Mouse (Mus musculus): ENCODE results near the gene Hyal1.
A peak's percentile ranks its signal among the peaks of the same experiment; 100 is the strongest.

Hyal1 gene

DNA sequence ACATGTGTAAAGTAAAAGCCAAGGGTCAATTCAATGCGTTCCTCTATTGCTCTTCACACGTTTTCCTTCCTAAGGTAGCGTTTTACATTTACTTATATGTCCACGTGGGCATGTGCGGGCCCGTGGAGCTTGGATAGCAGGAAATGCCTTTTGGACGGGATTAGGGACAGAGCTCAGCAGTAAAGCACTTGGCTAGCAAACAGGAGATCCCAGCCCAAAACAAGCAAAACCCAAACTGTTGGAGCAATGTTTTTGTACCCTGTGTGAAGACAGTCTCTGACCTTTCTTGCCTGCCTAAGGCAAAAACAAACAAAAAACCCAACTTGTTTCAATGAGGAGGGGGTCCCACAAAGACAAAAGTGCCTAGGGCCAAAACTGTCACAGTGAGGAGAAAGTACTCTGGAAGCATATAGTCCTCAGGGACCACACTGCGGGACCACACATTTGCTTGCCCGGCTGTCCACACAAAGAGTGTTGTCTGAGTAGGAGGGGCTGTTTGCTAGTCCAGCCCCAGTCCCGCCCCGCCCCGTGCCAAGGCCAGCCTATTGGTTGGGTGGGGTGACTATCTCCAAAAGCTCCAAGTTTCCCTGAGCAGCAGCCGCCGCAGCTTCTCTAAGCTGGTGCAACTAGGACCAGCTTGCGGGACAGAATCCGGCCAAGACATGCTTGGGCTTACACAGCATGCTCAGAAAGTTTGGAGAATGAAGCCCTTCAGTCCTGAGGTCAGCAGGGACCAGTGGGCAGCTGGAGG is at the start of gene Hyal1:
TSS of gene Hyal1 (plus strand) at position 571 of the 751 bp plus-strand sequence.
- DNase-seq: peak in 1 of 2 experiments; percentile 55

DNA sequence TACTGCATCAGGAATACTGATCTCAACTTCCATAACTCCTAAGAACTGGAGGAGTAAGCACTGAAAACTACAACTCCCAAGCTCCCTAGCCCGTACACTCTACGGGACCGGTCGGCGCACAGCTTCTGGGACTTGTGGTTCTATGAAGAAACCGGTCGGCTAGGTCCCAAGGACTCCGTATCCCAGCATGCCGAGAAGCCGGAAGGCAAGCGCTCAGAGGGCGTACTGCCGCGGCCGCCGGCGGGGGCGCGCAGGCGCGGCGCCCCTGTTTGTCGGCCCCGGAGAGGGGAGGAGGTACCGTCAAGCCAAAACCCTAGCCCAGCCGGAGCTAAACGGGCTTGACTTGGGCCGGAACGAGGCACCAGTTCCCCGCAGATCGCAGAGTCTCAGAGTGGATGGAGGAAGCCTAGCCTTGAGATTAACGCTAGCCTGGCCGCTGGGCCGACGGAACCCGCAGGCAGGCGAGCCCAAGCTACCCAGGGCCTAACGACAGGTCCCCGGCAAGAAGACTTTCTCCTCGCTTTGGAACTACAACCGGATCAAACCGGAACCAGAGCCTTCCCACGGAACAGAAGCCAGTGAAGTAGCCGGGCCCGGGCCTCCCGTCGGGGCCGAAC is 42.8 kb upstream of the Hyal1 start, which contains the start of gene Tmem115:
TSS of gene Tmem115 (plus strand) at position 155 of the 617 bp plus-strand sequence.
- DNase-seq: peak; percentile 89 to 91

DNA sequence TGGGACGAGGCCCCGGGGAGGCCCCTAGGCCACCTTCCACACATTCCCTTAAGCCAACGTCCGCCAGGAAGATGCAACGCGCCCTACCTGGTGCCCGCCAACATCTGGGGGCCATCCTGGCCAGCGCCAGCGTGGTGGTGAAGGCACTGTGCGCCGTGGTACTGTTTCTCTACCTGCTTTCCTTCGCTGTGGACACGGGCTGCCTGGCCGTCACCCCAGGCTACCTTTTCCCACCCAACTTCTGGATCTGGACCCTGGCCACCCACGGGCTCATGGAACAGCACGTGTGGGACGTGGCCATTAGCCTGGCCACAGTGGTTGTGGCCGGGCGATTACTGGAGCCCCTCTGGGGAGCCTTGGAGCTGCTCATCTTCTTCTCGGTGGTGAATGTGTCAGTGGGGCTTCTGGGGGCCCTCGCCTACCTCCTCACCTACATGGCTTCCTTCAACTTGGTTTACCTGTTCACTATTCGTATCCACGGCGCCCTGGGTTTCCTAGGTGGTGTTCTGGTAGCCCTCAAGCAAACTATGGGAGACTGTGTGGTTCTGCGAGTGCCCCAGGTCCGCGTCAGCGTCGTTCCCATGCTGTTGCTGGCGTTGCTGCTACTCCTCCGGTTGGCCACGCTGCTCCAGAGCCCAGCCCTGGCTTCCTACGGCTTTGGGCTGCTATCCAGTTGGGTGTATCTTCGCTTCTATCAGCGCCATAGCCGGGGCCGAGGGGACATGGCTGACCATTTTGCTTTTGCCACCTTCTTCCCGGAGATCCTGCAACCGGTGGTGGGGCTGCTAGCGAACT is 42.1 kb upstream of the Hyal1 start:
- DNase-seq: peak; percentile 32 to 44

DNA sequence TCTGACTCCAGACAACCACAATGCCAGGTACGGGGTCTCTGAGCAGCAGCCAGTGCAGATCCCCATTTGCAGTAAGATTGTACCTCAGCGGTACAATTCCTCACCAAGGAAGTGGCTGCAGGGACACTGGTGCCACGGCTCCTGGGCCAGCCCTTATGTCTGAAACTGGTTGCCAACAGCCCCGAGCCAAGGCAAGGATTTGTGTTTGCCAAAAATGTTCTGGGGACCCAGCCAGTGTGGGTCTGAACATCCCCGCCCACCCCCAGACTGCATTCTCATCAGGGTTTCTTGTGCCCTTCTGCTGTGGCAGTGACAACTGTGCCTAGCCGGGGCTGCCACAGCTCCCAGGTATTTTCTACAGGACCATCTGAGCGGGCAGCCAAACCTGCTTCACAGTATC is 38.5 kb upstream of the Hyal1 start:
- DNase-seq: no peak

DNA sequence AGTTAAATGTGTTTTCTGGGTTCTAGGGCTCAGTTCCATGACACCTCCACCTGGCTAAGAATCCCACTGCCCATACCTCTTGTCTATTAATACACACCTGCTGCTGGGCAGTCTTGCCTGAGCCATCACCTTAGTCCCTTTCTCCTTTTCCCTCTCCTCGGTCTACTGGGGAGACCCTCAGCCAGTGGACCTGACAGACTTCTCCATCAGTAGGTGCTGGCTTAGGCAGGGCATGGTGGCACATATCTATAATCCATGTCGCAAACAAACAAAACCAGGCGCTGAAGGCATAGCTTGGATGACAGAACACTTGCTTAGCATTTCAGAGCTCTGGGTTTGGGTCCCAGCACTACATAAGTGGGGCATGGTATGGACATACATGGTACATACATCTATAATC is 38.0 kb upstream of the Hyal1 start:
- no peak for DNase-seq

DNA sequence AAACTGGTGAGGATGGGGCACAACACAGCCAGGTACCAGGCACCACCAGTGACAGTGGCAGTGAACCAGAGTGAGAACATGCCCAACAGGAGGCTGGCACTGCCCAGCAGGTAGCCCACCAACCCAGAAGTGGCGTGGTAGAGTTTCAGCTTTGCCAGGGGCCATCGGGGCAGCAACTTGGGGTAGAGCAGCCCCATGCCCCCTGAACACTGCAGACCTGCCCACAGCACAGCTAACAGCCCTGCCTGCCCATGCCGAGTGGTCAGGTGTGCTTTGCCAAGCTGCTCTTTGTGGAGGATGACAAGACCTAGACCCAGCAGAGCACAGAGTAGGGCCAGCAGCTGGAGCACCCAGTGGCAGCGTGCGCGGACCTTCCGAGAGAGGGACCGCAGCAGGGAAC is 36.8 kb upstream of the Hyal1 start:
- DNase-seq: no peak

DNA sequence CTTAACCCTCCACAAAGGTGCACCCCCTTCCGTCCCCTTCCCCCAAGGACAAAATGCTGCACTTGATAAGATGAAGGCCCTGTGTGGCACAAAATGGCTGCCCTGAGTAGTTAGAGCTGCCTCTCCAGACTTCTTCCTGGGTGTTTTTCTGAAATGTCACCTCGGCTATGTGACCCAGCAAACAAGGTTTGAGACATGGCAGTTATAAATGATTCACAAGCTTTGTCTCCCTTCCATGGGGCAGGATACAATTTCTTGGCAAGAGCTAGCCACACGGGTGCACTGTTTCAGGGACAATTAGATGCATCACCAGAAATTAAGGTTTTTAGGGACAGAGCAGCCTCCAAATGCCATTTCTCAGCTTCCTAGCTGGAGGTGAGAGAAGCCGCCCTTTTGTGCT is 36.3 kb upstream of the Hyal1 start:
- DNase-seq: no peak

DNA sequence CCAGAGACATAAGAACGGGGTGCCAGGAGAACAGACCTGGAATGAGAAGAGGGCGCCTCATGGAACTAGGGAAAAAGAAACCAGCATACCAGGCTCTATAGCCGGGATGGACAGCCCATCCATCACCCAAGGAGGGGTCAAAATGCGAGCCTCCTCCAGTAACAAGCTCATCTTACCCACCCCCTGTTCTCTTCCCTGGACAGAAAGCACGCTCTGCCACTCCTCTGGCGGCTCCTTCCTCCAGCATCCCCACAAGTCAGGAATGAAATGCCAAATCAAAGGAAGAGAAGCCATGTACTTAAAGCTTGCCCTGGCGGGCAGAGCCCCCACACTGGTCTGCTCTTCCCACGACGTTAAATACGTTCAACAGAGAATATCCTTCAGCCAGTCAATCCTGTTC is 35.7 kb upstream of the Hyal1 start:
- DNase-seq: no peak

DNA sequence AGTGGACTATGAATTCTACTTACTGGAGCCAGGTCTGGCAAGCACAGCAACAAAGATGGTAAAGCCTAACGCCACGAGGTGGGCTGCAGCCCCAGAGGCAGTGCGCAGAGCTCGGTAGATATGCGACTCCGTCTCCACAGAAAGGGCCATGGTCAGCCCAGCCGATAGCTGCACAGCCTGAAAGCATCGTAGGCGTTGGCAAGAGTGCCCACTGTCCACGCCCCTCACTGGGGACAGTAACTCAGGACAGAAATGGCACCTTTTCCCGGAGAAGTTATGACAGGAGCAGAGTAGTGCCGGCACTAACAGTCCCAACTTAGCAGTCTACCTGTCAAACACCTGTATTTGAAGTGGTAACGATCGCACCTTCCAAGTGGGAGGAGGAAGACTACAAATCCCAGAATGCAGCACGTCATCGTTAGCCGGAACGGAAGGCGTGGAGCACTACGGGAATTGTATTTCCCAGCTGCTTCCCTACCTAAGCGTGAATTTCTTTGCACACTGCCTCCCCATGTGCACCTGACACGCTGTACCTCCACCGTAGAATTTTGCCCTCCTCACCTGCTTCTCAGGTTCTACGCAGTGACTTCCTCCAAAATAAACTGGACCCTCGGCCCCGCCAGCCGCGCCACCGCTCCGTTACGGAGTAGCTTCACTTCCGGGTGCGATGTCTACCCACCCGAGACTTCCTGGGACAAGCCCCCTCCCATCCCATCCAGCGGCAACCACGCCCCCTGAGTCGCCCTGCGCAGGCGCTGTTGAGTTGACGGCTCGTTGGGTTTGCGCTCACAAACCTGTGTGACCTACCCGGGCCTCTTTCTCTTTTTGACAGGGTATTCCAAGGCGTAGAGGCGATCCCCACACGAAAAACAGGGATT is 35.0 kb upstream of the Hyal1 start, which contains the start of the genes Cyb561d2 and Nprl2:
TSS of gene Cyb561d2 (minus strand) at position 720 of the 878 bp plus-strand sequence.
TSS of gene Nprl2 (plus strand) at position 753 of the 878 bp plus-strand sequence.
- peak; percentile 90 to 92 for DNase-seq

DNA sequence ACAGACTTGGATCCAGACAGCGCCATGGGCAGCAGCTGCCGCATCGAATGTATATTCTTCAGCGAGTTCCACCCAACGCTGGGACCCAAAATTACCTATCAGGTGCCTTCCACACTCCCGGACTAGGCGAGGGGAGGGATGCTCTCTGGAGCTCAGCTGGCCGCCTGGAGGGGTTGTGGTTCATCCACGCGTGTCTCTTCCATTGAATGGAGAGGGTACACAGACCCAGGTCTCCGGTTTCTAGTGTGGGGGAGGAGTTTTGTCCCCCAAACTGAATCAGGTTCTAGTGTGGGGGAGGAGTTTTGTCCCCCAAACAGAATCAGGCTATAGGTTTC is 34.4 kb upstream of the Hyal1 start:
- DNase-seq: no peak

DNA sequence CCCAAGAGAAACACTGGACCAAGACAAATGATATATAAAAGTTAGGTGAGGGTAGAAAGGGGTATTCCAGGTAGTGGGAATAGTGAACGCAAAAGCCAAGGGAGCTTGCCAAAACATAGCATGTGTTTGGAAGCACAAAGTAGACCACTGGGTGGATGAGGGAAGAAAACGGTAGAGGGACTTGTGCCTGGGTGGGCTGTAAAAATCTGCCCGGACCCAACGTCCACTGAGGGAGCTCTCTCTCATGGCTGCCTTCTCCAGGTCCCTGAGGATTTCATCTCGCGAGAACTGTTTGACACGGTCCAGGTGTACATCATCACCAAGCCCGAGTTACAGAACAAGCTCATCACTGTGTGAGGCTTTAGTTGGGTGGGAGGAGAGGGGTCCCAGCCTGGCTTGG is 34.0 kb upstream of the Hyal1 start:
- DNase-seq: no peak

DNA sequence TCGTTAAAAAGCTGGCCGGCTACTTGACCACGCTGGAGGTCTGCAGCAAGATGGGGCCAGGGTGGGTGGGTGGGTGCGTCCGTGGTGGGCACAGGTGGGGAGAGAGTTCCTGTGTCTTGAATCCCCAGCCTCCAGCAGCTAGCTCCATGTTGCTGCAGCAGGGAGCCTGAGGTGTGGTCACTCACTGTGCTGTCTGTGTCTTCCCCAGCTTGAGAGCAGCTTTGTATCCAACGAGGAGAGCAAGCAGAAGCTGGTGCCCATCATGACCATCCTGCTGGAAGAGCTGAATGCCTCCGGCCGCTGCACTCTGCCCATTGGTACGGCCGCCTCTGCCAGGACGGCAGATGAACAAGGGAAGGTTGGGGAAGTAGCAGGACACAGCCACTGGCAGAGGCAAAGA is 33.4 kb upstream of the Hyal1 start:
- DNase-seq: no peak

DNA sequence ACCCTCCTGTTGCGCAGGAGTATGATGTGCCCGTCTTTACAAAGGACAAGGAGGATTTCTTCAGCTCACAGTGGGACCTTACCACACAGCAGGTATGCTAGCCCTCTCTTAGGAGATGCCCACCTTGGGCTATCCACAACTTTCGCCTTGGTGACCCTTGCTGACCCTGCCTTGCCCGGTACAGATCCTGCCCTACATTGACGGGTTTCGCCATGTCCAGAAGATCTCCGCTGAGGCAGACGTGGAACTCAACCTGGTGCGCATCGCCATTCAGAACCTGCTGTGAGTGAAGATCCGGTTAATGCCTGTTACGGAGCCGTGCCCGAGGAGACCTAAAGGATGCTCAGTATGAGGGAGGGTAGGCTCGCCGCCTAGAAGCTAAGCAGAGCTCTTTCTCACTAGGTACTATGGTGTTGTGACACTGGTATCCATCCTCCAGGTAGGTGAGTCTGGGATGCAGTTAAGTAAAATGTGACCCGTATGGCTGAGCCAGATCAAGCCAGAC is 32.5 kb upstream of the Hyal1 start:
- DNase-seq: no peak

DNA sequence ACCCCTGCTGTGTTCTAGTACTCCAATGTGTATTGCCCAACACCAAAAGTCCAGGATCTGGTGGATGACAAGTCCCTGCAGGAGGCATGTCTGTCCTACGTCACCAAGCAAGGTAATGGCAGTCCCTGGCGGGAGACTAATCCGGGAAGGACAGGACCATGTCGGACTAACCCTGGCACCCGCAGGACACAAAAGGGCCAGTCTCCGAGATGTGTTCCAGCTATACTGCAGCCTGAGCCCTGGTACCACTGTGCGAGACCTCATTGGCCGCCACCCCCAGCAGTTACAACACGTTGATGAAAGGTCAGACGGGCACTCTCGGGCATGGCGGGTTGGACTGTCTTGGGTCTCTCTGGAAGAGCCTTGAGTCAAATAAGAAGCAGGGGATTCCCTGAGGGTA is 32.0 kb upstream of the Hyal1 start:
- no peak for DNase-seq

DNA sequence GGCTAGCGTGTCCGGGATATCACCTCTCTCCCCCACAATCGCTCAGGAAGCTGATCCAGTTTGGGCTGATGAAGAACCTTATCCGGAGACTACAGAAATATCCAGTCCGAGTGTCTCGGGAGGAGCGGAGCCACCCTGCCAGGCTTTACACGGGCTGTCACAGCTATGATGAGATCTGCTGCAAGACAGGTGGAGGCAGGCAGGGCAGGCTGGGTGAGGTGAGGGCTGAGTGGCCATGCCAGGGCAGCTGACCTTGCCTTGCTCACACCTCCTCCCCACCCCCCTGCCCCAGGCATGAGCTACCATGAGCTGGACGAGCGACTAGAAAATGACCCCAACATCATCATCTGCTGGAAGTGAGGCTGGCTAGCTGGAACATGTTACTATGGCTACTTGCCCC is 31.5 kb upstream of the Hyal1 start:
- DNase-seq: no peak

DNA sequence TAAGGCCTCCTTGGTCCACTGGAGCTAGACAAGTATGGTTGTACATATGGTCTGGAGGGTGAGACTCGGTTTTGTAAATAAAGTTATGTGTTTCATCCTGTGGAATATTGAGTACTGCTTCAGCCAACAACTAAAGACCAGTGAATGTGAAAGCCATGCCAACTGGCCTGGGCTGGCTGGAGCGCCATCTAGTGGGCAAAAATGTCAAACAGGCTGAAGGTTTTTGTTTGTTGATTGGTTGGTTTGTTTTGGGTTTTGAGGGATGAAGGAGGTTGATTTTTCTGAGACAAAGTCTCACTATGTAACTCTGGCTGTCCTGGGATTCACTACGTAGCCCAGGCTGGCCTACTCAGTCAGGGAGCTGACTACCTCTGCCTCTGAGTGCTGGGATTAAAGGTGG is 31.1 kb upstream of the Hyal1 start:
- DNase-seq: peak; percentile 79 to 87

DNA sequence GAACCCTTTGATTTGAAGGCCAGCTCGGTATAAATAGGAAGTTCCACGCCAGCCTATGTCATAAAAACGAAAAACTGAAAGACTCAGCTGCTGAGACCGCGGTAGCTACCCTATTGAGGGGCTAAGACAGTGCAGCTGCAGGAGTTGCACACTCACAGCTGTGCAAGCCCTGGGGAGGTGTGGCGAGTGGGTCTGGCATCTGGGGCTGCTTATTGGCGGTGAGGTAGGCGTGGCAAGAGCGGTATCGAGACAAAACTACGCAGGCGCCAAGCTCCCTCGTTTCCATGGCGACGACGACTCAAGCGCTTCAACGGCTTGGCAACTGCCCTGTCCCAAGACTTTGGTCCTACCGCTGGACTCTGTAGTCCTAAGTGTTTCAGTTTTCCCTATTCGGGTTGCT is 29.7 kb upstream of the Hyal1 start, which contains the start of gene Zmynd10:
TSS of gene Zmynd10 (plus strand) at position 273 of the 400 bp plus-strand sequence.
- DNase-seq: peak in 1 of 2 experiments; percentile 42

DNA sequence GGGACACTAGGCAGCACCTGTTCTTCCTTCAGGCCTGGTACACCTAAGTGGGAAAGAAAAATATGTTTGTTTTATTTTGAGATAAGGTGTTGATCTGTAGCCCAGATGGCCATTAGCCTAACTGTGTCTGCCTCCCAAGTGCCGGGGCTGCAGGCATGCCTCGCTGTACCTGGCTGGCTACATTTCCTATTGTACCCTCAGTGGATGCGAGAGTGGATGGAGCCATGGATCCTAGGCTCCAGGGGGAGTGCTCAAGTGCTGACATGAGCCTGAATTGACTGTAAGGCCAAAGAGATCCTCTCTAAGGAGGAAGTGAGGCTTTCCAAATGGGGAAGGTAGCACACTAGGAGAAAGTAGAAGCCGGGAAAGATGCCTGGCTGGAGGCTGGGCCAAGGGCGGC is 28.8 kb upstream of the Hyal1 start:
- no peak for DNase-seq

DNA sequence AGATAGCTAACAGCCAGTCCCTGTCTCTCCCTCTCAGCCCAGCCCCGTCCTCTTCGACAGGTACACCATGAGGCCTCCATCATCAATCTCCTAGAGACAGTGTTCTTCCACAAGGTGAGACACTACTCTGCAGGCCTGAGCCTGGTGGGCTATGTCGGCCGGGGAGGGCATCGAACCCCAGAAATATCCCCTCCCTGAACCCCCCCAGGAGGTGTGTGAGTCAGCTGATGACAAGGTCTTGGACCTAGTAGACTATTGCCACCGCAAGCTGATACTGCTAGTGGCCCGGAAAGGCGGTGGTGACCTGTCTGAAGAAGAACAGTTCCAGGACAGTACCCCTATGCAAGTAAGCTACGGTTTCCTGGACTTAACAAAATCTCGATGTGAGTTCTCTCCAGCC is 27.9 kb upstream of the Hyal1 start:
- DNase-seq: no peak

DNA sequence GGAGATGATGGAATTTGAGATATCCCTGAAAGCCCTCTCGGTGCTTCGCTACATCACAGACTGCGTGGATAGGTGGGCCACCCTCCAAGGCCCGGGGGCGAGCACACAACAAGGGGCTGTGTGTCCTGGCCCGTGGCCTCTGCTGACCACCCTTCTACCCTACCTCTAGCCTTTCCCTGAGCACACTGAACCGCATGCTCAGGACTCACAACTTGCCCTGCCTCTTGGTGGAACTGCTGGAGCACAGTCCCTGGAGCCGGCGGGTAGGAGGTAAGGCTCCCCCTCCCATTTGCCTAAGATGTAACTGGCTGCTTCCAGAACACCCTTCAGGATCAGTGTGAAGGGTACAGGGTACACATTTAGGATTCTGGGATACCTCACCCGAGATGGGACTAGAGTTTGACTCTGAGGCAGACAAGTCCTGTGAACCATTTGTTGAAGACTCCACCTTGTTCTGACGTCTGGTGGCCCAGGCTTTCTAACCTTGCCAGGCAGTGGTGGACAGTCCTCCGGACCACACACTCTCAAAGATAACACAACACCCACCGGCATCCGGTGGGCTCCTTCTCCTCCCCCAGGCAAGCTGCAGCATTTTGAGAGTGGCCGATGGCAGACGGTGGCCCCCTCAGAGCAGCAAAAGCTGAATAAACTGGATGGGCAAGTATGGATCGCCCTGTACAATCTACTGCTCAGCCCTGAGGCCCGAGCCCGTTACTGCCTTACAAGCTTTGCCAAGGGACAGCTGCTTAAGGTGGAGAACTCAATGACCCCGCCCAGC is 27.2 kb upstream of the Hyal1 start:
- no peak for DNase-seq

DNA sequence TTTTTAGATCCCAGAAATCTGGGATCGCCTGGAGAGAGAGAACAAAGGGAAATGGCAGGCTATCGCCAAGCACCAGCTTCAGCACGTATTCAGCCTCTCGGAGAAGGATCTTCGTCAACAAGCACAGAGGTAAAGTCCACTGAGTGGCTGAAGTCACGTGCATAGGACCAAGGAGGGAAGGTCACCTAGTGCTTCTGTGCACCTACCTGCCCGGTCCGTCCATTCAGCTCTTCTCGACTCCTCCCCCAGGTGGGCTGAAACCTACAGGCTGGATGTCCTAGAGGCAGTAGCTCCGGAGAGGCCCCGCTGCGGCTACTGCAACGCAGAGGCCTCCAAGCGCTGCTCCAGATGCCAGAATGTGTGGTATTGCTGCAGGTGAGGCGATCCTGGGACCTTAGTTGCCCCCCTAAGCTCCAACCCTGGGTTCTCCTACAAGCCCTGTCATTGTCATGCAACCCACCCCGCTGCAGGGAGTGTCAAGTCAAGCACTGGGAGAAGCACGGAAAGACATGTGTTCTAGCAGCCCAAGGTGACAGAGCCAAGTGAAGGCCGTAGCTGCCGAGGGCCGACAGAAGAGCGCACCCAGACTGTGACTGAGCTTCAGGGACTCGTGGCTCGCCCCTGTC is 26.1 kb upstream of the Hyal1 start:
- no peak for DNase-seq
